Mouse (Mus musculus) thymus, adult 2 months (tissue): ENCODE results near the gene Wbp1l.
"Not testable (repeated sequence)": the region's sequence is repeated elsewhere in the genome, so short reads cannot be mapped to it uniquely, and the experiment has no call there.

ENCODE experiments used
- CTCF ChIP-seq: fragments of 200-500 bp; IDR thresholded peaks from 2 replicates; pipeline ENCODE4 v1.5.1; 2012; ENCODE audit warnings: mild to moderate bottlenecking, control low read depth, low read length, moderate library complexity, borderline replicate concordance; ENCODE audit not compliant: control insufficient read depth, poor library complexity, insufficient read depth; ENCODE audit errors: extremely low read depth
- POLR2A ChIP-seq: fragments of 200-500 bp; IDR thresholded peaks from 2 replicates; pipeline ENCODE4 v1.6.1; 2012; ENCODE audit warnings: mild to moderate bottlenecking, low read length, control low read depth, moderate library complexity; ENCODE audit not compliant: control insufficient read depth, poor library complexity, insufficient read depth; ENCODE audit errors: extremely low read depth

DNA sequence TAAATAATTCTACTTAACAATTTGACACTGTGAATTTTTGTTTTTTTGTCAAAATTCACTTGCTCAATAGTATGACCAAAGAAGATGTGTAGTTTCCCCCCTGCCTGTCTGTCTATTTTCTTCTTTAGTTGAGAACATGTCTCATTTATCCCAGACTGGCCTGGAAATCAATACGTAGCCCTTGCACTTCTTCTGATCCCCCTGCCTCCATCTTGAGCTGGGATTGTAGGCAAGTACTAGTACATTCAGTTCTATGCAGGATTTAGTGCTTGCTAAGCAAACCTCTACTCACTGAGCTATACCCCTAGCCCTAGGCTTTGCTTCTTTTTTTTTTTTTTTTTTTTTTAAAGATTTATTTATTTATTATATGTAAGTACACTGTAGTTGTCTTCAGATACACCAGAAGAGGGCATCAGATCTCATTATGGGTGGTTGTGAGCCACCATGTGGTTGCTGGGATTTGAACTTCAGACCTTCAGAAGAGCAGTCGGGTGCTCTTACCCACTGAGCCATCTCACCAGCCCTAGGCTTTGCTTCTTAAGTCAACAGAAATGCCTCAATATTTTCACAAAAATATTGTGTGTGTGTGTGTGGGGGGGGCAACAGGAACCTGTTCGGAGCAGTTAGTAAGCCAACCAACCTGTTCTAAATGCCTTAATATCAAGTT lies 27.5 kb upstream of the Wbp1l start:
- TF ChIP-seq CTCF, POLR2A: not testable (repeated sequence)
